Mouse (Mus musculus) layer of hippocampus, adult 2 months (tissue): ENCODE measurements around the gene Ube2m. TPM values are rescaled to one million over a fixed set of nuclear protein-coding genes. Genes with fewer than 3 reads are reported as not detected.

ENCODE experiments used
- DNase-seq, 2 experiments: peaks; one replicate each; pipeline ENCODE4 v3.0.0; 2022; ENCODE audit warnings: low spot score in 2 of 2
- H3K27ac ChIP-seq: fragments of 200-600 bp; 2 replicates; pipeline ENCODE4 v1.8.1; 2022
- H3K4me3 ChIP-seq: fragments of 200-600 bp; 2 replicates; pipeline ENCODE4 v1.8.1; 2022; ENCODE audit warnings: mild to moderate bottlenecking
- CTCF ChIP-seq: fragments of 200-600 bp; conservative IDR thresholded peaks from 2 replicates; pipeline ENCODE4 v1.8.1; 2022; ENCODE audit warnings: antibody characterized with exemption, mild to moderate bottlenecking, moderate library complexity
- total RNA-seq, 2 experiments: library from RNA; stranded (reverse); gene quantifications; 2 replicates each; pipeline ENCODE4 v1.2.3; 2021

Ube2m gene
- total RNA-seq, 2 experiments from 2014 or later = 190 to 199 TPM

- Histone ChIP-seq H3K4me3 (no peak overlapping the region), H3K27ac (no peak overlapping the region)
- no peak for DNase-seq
- no peak for TF ChIP-seq CTCF
Measured at GRCm38 (mm10) chr7:13028986-13029385, 9.1 kb downstream of the Ube2m start.

GRCm38 (mm10) chr7:13025511-13026112, 12.5 kb downstream of the Ube2m start:
- TF ChIP-seq CTCF = no peak
- peak overlapping the region; percentile 93 for H3K4me3 ChIP-seq
- H3K27ac ChIP-seq = peak overlapping the region; percentile 98
- no peak for DNase-seq

GRCm38 (mm10) chr7:13024805-13025204, 13.3 kb downstream of the Ube2m start:
- H3K27ac ChIP-seq = peak overlapping the region; percentile 98
- TF ChIP-seq CTCF = no peak; the same call in none of the 2 replicates
- peak overlapping the region; percentile 93 for H3K4me3 ChIP-seq
- DNase-seq = peak; percentile 85 to 86

DNA sequence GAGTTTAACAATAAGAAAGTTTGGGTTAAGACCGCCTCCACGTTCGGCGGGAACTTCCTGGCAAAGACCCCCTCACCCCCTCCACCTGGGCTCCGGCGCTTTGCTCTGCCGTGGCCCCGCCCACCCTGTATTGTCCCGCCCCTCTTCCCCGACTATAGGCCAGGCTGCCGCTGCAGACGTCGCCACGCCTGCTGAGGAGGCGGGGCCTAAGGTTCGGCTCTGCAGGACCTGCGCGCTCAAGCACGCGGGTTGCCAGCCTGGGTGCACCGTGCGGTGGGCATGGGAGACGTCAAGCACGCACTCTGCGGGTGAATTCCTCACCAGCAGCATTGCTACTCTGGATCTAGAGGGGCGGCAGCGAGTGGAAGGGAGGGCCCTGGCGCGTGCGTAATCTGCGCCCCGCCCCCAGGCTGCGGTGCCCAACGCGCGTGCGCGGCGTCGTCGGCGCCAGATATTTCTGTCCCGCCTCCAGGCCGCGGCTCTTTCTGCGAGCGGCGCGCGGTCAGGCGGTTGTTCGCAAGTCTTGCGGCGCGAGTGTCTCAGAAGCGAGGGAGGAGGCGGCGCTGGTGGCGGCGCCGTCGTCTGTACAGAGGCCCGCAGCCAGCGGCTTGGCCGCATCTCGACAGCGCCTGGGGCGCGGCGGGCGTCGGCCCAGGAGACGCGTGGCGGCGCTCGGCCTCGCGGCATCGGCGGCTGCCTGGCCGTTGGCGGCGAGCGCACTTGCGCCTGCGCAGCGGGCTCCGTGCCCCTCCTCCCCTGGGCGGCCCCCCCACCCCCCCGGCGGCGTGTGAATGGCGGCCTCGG, 13.9 kb downstream of the Ube2m start:
- TF ChIP-seq CTCF = no peak

GRCm38 (mm10) chr7:13022773-13023535, 15.1 kb downstream of the Ube2m start:
- TF ChIP-seq CTCF = no peak
- H3K4me3 ChIP-seq = peak overlapping the region; percentile 93
- H3K27ac ChIP-seq = peak overlapping the region; percentile 98; the same call in 1 of the 2 replicates
- DNase-seq = no peak

More for the DNA sequence above, 13.9 kb downstream of the Ube2m start:
- DNase-seq = peak; percentile 90 to 94
- Histone ChIP-seq H3K27ac (peak overlapping the region; percentile 98), H3K4me3 (peak overlapping the region; percentile 93)

DNA sequence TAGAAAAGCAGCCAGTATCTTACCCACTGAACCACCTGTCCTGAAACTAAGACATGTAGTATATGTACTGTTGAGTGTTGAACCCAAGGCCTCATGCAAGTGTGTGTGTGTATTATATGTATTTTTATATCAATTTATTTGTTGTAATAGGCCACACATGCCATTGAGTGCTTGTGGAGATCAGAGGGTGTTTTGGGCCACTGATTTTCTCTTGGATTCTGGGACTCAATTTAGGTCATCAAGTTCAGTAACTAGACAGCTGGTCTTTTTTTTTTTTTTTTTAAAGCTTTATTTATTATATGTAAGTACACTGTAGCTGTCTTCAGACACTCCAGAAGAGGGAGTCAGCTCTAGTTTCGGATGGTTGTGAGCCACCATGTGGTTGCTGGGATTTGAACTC, 22.9 kb downstream of the Ube2m start:
- Histone ChIP-seq H3K4me3 (no peak overlapping the region), H3K27ac (no peak overlapping the region)
- no peak for TF ChIP-seq CTCF
- no peak for DNase-seq

DNA sequence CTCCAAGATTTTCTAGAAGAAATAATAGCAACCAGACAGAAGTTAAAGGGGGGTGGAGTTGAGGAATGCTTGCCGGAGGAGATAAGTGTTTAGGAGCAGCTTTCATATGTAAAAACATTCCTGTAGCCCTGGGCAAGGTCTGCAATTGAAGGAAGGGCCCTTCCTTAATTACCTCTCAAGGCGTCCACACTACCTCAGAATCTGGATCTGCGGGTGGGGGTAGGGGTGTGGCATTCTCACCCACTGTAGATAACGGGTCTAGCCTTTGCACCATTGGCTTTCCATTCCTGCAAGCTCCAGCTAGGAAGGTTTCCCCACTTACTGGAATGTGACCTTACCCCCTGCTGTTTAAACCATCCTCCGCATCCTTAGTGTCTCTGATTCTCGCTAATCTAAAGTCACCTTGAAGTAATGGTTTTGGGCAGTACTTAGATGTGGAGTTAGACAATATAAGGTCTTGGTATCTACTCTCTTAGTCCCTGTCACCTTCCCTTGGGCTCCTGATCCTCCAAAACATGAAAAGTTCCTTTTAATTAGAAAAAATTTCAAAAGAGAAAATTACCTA, 23.7 kb downstream of the Ube2m start:
- no peak for TF ChIP-seq CTCF
- DNase-seq = no peak
- Histone ChIP-seq H3K4me3 (no peak overlapping the region), H3K27ac (no peak overlapping the region)

GRCm38 (mm10) chr7:13013671-13014070, 24.4 kb downstream of the Ube2m start:
- Histone ChIP-seq H3K27ac (no peak overlapping the region), H3K4me3 (no peak overlapping the region)
- TF ChIP-seq CTCF = no peak
- DNase-seq = no peak

DNA sequence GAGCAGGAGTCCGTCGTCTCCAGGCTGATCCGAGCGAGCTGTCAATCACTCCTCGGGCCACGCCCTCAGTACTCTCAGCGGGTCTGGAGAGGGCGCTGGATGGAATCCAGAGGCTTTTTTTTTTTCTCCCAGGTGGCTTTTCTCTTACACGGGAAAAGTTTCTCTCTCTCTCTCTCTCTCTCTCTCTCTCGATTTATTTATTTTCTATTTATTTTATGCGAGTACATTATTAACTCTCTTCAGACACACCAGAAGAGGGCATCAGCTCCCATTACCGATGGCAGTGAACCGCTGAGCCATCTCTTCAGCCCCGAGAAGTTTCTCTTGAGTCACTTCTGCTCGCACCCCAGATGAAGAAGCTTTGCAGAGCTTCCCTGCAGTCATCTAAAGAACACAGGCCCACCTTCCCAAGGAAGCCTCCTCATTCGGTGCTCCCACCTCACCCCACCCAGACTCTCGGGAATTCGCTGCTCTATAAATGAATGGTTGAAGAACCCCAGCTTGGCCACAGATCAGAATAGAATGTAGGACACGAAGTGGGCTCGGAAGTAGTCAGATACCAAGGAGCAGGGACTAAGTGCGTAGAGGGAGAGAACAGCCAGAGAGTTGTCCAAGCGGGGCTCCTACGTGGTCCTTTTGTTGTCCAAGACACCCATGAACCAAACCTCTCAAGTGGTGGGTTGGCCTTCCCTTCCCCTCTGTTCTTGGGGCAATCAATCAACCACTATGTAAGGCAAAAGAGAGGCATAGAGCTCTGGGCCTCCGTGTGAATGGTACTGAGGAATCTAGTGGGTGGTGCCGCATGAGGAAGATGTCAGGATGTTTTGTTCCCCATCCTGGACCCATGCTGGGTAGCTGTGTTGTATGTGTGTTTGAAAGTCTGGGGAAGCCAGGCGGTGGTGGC, 27.8 kb downstream of the Ube2m start, which contains the start of gene Zbtb45:
Zbtb45 (minus strand) TSS at position 30 of the 904 bp plus-strand sequence.
- H3K4me3 ChIP-seq = peak within 1 kb of the TSS; percentile 94
- DNase-seq = no peak
- H3K27ac ChIP-seq = peak within 1 kb of the TSS; percentile 99
- no peak for TF ChIP-seq CTCF

DNA sequence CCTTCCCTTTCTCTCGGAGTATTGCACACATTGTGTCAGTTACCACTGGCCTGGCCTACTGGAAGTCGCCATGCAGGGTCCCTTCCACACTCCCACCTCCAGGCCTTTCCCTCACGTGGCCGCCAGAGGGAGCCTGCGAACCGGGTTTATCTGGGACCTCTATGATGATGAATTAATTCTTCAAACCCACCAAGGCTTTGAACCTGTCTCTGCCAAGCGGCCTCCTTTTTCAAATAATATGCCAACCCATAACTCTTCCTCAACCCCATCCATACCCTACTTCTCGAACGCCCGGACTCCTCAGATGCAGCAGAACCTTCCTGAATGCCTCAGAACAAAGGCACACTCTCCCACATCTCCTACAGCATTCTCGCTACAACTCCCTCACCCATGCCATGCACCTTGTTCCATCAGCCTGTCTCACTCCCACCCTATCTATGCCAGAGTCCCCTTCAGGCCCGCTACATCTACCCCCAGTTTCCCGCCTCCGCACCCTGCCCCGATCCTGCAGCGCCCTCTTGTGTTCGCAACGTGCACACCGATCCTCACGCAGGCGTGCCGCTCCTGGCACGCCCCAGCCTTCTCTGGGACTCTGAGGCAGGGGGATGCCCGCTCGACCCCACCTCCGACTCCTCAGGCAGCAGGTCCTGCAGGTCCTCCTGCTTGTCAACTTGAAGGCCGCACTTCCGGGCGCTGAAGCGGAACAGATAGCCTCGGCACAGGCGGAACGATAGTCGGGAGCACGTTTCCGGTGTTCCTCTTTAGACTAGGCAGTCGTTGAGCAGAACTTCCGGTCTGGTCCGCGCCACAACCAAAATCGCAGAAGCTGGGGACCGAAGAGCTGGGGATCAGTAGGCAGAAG, 28.7 kb downstream of the Ube2m start:
- DNase-seq = peak; percentile 89 to 92
- TF ChIP-seq CTCF = peak; percentile 72
- Histone ChIP-seq H3K4me3 (peak overlapping the region; percentile 94), H3K27ac (peak overlapping the region; percentile 99)
